In the genomic region with DNA sequence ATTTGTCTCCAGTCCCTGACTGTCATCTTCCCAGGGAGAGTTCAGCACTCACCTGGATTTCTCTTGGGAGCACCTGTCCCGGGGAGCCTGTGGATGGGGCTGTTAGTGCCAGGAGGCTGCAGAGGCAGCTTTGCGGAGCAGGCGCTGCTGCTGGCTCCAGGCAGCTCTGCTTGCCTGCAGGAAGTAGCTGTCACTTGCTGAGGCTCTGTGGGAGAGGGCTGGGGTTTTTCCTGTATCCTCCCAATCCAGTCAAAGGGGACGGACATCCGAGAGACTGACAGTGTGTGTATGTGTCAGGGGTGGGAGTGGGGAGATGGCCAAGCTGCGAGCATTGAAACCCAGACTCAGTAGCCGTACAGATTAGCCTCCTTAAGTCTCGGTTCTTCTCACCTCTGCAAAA, we compare ENCODE assay signal across 9 mouse cellular contexts. TPM values are rescaled to one million over a fixed set of nuclear protein-coding genes. Genes with fewer than 3 reads are reported as not detected.
DNase-seq lines count a peak whose midpoint lies in the region; ATAC-seq and TF ChIP-seq lines count a peak whose summit lies in the region.
"Had no signal": no experiment of that assay in that cellular context is flagged by ENCODE, and none has a peak within 500 bp of the region (broad histone marks: within the 10 kb centered on the region; RNA-seq: fewer than 3 reads in every experiment).

Gene Gpr182 (minus strand): TSS at position 185 of the 400 bp plus-strand sequence.

- H3K4me3 ChIP-seq in E14TG2a.4 (replicated peaks; ENCODE audit: low read length): peak within 1 kb of the TSS; percentile 72
- H3K4me3 ChIP-seq in liver, embryonic 12.5 days: peak within 1 kb of the TSS; percentile 33

- 0 out of 2 replicates have a peak, but pooled peaks have one; percentile 29 for ATAC-seq in liver, embryonic 12.5 days
- ATAC-seq in CD4-positive, CD25-positive, alpha-beta regulatory T cell, adult 4 months: no peak

- intact Hi-C loops in heart, postnatal 10 days (cut with DNase I): no loop called here
- intact Hi-C loops in left cerebral cortex, postnatal 4 days (cut with DNase I): no loop called here

- peaks cover 19% of the 10 kb centered on the region for H3K27me3 ChIP-seq in E14TG2a.4 (ENCODE audit: insufficient read depth, low read length)
- H3K27me3 ChIP-seq in liver, embryonic 12.5 days (replicated peaks): 0 out of 2 replicates have a peak, but pooled peaks cover 8% of the 10 kb centered on the region

- H3K4me1 ChIP-seq in E14TG2a.4 (replicated peaks; ENCODE audit: low read depth, low read length): peaks cover 58% of the 10 kb centered on the region
- peaks cover 58% of the 10 kb centered on the region for H3K4me1 ChIP-seq in liver, embryonic 12.5 days

- 32% methylated on average over 8 of the region's 8 CpGs for WGBS in liver, embryonic 12.5 days (ENCODE audit: insufficient replicate concordance)

- peaks cover 8% of the 10 kb centered on the region; the same call in 1 of the 2 replicates for H3K36me3 ChIP-seq in E14TG2a.4 (ENCODE audit: insufficient read depth, low read length)
- H3K36me3 ChIP-seq in liver, embryonic 12.5 days: peaks cover 17% of the 10 kb centered on the region

- 0 out of 2 replicates have a peak within 1 kb of the TSS, but pooled peaks have one; percentile 10 for H3K27ac ChIP-seq in liver, embryonic 12.5 days

- no peaks in the 10 kb centered on the region for H3K9me3 ChIP-seq in E14TG2a.4 (ENCODE audit: low read length)
- no peaks in the 10 kb centered on the region for H3K9me3 ChIP-seq in liver, embryonic 12.5 days (replicated peaks)

- DNase-seq in R1 (ENCODE audit: low read depth, low spot score): peak; percentile 43
- DNase-seq in heart, postnatal 10 days: peak; percentile 41 to 47
- DNase-seq in retina, embryonic 14.5 days (ENCODE audit: low spot score): no peak
- no peak for DNase-seq in left cerebral cortex, postnatal 4 days
- no peak for DNase-seq in thymus, postnatal 0 days (ENCODE audit: low spot score)

- no peak within 1 kb of the TSS; the same call in 1 of the 2 replicates for H3K9ac ChIP-seq in liver, embryonic 12.5 days

- peak within 1 kb of the TSS; percentile 7 for H3K4me2 ChIP-seq in liver, embryonic 12.5 days

- TF ChIP-seq CTCF in E14TG2a.4 (conservative IDR thresholded peaks at IDR 0.05; ENCODE audit: low read length): no peak

RNA-seq across cellular contexts. Expression of gene Gpr182, which starts in this region (rescaled TPM):
- 1 to 10 TPM; 4.6 to 4.7 TPM for total RNA-seq in heart, postnatal 10 days (2021)
- 10.3 and 11.2 TPM in 2 replicates for polyA plus RNA-seq in liver, embryonic 12.5 days (2016; fragmentation: Nextera tagmentation; extraction: Ambion mirVana)
- 1 to 10 TPM; 1.1 to 1.4 TPM for total RNA-seq in left cerebral cortex, postnatal 4 days (2021)
- polyA plus RNA-seq in CD4-positive, CD25-positive, alpha-beta regulatory T cell, adult 4 months (2017; shearing (Covaris generic)): under 1 TPM in 1 of 2 experiments, not detected in 1; 0.29 TPM
- 0.90 and 1.1 TPM in 2 replicates for polyA plus RNA-seq in thymus, postnatal 0 days (2015; fragmentation: Nextera tagmentation; extraction: Ambion mirVana)
- total RNA-seq: hematopoietic stem cell, adult 5-6 weeks had no signal

Comparison
In these comparisons a context has a peak if more than half of its experiments do, and no peak if none do; other contexts are left out.
1. DNase-seq: peak in R1 (single experiment) and heart, postnatal 10 days (2 of 2); none in retina, embryonic 14.5 days (single experiment), left cerebral cortex, postnatal 4 days (single experiment) and thymus, postnatal 0 days (single experiment).